Mouse (Mus musculus): Measurements from ENCODE around the gene Fgfr2.
A peak's percentile ranks its signal among the peaks of the same experiment; 100 is the strongest.

Fgfr2 gene

GRCm38 (mm10) chr7:132888052-132888451, 235.1 kb downstream of the Fgfr2 start:
- no peak for DNase-seq (ENCODE audit: low read depth)

DNA sequence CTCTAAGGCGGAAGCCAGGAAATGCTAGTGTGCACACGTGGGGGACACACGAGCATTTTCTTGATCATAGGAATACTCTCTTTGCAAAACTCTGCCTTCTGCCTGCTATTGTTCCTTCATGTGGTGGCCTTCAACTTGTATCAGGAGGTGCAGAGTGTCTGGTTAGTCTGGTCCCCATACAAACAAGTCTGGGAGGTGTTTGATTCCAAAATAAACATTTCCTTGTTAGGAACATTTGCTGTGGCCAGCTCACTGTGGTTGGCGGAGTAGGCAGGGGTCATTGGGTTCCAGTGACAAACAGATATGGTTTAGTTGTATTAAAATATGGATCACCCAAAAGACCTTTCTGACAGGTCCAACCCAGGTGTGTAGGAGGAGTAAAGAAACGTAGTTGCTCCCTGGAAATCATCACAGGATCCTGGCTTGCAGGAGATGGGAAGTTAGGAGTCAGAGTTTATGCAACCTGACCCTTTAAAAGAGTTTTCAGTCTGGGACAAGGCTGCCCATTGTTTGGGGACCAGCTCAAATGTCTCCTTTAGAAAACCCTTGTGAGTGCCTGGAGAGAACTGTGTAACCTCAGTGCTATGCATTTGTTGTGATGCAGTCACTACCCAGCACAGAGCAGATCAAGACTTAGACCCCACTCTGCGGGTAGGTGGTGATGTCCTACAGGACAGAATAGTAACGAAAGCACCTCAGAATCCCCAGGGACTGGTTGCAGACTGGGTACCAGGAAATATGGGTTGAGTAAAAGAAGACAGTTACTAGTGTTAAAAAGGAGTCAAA, 235.9 kb downstream of the Fgfr2 start:
- DNase-seq (ENCODE audit: low read depth): no peak

GRCm38 (mm10) chr7:132884031-132884430, 239.1 kb downstream of the Fgfr2 start:
- peak; percentile 16 for DNase-seq (ENCODE audit: low read depth)

DNA sequence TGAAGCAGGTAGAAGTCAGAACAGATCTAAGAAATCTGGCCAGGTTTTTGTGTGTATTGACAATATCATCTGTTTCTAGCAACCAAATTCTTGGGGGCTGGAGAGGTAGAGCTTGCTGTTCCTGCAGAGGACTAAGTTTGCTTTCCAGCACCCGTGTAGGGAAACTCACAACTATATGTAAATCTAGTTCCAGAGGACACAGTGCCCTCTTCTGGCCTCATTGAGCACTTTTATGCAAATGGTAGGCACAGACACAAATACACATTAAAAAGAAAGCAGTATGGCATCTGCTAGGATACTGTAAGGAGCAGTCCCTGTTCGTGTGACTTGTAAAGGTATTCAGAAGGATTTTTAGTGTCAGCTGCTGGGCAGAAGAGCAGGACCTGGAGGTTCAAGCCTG, 240.8 kb downstream of the Fgfr2 start:
- DNase-seq (ENCODE audit: low read depth): peak; percentile 41

DNA sequence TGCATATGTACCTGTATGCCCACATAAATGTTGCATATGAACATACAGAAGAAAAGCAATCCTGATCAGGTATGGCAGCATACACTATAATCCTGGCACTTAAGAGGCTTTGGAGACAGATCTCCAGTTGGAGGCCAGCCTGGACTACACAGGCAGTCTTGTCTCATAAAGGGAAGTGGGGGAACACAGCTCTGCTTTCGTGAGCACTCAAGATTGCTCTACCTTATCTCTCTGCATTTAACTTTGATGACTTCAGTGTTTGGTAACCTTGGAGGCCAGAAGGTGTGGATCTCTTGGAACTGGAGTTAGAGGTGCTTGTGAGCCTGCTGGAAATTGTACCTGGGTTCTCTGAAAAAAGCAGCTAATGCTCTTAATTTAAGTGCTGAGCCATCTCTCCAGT, 242.9 kb downstream of the Fgfr2 start:
- DNase-seq (ENCODE audit: low read depth): no peak

GRCm38 (mm10) chr7:132875391-132876086, 247.6 kb downstream of the Fgfr2 start:
- no peak for DNase-seq (ENCODE audit: low read depth)

DNA sequence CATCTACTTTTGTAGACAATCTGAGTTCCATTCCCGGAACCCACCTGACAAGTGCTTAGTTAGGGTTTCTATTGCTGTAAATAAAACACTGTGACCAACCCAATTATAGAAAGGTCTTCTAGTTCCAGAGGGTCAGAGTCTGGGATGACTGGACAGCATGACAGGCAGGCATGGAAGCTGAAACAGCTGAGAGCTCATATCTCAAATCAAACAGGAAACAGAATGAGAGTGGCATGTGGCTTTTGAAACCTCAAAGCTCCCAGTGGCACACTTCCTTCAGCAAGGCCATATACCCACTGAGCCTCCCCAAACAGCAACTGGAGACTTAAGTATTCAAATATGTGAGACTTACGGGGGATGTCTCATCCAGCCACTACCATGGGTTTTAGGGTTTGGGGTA, 250.1 kb downstream of the Fgfr2 start:
- DNase-seq (ENCODE audit: low read depth): no peak

DNA sequence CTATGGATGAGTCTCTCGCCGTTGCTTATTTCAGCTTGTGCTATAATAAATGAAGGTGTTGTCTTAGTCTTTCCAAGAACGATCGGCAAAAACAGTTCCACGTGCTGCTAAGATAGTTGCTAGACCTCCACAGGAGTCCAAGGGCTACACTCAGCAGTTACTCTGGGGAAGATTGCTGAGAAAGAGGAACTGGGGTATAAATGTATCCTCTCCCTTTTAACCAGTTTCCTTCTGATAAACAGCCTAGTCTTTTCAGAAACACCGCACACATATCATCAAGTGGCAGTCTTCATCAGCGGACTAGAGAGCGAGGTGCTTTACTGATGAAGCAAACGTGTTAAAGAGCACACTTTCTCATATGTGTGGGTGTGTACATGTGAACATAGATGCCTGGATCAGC, 256.8 kb downstream of the Fgfr2 start:
- no peak for DNase-seq (ENCODE audit: low read depth)

- peak; percentile 89 for DNase-seq (ENCODE audit: low read depth)
Observed at GRCm38 (mm10) chr7:132859042-132859958, 263.9 kb downstream of the Fgfr2 start, which contains the start of gene Abraxas2. Gene Abraxas2 (plus strand): TSS chr7:132859225.

- peak; percentile 41 for DNase-seq (ENCODE audit: low read depth)
Observed at GRCm38 (mm10) chr7:132858043-132858608, 265.0 kb downstream of the Fgfr2 start.

- DNase-seq (ENCODE audit: low read depth): no peak
Observed at GRCm38 (mm10) chr7:132856083-132856482, 267.1 kb downstream of the Fgfr2 start.

DNA sequence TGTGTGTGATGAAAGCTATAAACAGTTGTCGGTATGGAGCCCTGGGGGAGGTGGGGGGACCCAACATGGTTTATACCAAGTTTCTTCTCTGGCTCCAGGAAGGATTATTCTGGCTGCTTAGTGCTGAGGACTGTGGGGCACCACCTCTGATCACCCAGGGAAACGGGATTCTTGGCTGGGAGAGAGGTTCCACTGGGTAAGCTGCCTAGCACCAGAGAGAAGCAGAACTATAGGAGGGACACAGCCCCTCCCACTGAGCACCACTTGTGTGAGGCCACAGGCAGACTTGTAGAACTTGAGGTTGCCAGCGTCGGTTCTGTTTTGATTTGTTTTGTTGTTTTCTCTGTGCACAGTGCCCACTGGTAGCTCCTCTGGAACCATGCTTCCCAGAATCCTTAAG, 269.2 kb downstream of the Fgfr2 start:
- no peak for DNase-seq (ENCODE audit: low read depth)

DNA sequence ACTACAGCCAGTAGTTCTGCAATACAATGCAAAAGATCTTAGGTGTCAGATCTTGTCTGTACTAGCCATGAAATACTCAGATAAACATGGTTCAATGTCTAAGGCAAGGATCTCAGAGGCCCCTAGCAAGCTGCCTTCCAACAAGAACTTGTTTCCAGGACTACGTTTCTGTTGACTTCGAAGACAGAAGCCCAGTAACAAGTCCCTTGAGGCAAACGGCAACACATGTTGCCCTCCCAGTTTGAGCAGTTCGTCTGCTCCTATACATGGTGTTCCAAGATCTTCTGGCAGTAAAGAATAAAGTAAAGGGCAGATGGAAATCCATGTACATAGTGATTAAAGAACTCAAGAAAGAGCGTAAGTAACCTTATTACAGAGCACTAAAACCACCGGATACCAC, 269.8 kb downstream of the Fgfr2 start:
- no peak for DNase-seq (ENCODE audit: low read depth)

DNA sequence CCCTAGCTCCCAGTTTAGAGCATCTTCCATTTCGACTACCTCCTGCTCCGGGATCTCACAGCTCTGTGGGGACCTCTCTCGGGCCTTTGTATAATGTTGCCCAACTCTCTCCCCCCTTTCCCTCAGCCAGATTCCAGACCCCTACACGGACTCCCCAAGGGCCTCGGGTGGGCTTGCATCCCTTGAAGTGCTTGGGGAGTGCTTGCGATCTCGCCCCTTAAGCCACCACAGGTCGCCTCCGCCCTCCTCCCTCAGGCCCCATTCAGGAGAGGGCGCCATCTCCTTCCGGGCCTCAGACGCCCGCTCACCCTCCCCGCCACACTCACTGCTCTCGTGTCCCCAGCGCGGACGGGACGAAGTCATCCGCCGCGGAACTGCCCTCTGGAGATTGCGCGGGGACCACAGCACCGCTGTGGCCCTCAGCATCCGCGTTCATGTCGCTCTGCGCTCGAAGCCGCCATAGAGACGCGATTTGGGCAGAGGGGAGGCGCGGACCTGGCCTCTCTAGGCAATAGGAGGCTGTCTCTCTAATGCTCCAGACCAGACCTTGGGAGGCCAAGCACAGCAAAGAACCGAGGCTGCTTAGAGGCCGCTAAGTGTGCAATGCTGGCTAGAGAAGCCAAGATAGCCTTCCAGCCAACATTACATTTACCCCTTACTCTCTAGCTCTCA, 270.8 kb downstream of the Fgfr2 start, which contains the start of gene Eef1akmt2:
TSS of gene Eef1akmt2 (minus strand) at position 501 of the 672 bp plus-strand sequence.
- DNase-seq (ENCODE audit: low read depth): peak; percentile 89

GRCm38 (mm10) chr7:132843152-132843551, 280.0 kb downstream of the Fgfr2 start:
- DNase-seq (ENCODE audit: low read depth): no peak

GRCm38 (mm10) chr7:132842455-132842854, 280.7 kb downstream of the Fgfr2 start:
- no peak for DNase-seq (ENCODE audit: low read depth)

DNA sequence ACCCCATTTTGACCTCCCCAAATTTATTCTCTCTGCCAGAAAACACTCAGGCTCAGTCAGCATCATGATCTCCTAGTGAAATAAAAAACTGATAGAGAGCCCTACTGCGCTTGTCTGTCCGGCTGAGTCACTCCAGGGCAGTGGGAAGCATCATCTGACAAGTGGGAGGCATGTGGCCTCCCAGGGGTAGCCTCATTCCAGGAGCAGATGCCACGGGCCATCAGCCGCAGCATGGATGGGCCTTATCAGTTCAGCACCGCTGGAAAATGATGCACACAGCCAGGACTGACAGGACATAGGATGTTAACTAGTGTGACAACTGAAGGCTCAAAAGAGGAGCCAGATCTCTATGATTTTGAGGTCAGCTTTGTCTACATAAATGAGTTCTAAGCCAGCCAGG, 281.9 kb downstream of the Fgfr2 start:
- no peak for DNase-seq (ENCODE audit: low read depth)

DNA sequence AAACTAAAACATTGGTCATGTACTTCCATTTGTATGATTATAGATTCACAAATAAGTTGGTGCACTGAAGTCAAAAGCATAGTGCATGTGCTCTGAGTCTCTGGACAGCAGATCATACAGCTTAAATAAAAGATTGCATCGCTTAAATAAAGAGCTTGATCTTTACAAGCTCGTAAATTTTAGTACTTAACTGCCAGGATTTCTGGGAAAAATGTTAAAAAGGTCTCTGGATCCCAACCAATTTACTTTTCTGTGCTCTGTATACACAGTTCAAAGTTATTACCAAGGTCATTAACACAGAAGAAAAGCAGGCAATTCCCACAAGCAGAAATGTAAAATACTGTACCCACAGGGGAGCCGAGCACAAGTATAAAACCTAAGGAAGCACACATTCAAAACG, 292.2 kb downstream of the Fgfr2 start:
- no peak for DNase-seq (ENCODE audit: low read depth)

- DNase-seq (ENCODE audit: low read depth): peak; percentile 54
Observed at GRCm38 (mm10) chr7:132824346-132825022, 298.7 kb downstream of the Fgfr2 start.

DNA sequence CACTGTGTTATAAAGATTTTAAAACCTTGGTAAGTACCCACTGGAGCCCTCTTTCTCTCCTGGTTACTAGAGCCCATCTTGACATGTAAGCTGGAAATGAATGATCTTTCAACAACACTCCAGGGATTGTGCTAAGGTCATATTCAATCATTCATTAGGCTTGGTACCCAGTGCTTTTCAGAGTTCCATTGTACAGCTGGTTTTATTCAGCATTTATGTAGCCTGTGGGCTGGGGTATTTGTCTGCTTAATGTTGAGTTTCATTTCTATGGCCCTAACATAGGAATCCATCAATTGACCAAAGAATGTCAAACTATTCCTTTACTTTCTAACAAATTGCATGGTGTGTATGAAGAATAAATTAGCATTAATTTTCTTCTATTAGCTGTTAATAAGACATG, 299.3 kb downstream of the Fgfr2 start:
- DNase-seq (ENCODE audit: low read depth): no peak

GRCm38 (mm10) chr7:132820692-132821091, 302.5 kb downstream of the Fgfr2 start:
- no peak for DNase-seq (ENCODE audit: low read depth)

Measured in NIH3T3 (cell line).